Mouse (Mus musculus): ENCODE data around the gene Cul7. TPM values are rescaled to one million over a fixed set of nuclear protein-coding genes. Genes with fewer than 3 reads are reported as not detected.

The Cul7 gene
- polyA plus RNA-seq, 1 experiment from 2014 or later = 49.5 TPM

DNA sequence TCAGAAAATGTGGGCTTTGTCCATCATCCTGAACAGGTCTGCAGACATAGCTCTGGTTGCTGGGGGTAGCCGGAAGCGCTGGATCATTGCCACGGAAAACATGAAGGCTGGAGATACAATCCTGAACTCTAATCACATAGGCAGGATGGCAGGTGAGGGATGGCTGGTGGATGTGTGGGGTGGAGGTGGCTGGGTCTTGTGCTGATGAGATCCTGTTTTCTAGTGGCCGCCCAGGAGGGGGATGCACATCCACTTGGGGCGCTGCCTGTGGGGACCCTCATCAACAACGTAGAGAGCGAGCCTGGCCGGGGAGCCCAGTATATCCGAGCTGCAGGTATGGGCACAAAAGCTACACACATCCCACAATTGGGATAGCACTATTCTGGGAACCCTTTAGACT lies 1.7 kb upstream of the Cul7 start:
- Histone ChIP-seq H3K4me3 (no peak overlapping the region), H3K27ac (no peak overlapping the region), H3K4me2 (no peak overlapping the region), H3K9me3 (no peaks in the 10 kb centered on the region), H3K27me3 (no peaks in the 10 kb centered on the region), H3K4me1 (peaks cover 55% of the 10 kb centered on the region), H3K9ac (no peak overlapping the region), H3K36me3 (peaks cover 23% of the 10 kb centered on the region)
- 85% methylated on average over 9 of the region's 9 CpGs for WGBS
- ATAC-seq (ENCODE audit: borderline replicate concordance, extremely low read depth, low FRiP score, low TSS enrichment) = no peak

DNA sequence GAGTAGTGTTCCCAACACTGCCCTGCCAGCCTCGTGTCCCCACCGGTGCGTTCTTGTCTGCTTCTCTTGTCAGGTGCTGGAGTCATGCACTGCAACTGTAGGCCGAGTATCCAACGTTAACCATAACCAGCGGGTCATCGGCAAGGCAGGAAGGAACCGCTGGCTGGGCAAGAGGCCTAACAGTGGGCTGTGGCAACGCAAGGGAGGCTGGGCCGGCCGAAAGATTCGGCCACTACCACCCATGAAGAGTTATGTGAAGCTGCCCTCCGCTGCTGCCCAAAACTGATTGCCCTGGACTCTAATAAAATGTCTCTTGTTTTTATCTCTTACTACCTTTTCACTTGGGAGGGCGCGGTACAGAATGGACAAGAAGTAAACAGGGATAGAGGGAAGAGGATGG lies 326 bp upstream of the Cul7 start:
- H3K9ac ChIP-seq = peak overlapping the region; percentile 84
- peaks cover 47% of the 10 kb centered on the region for H3K4me1 ChIP-seq
- 24% methylated on average over 15 of the region's 15 CpGs for WGBS
- no peaks in the 10 kb centered on the region for H3K9me3 ChIP-seq
- peak overlapping the region; percentile 87 for H3K4me2 ChIP-seq
- H3K27ac ChIP-seq = peak overlapping the region; percentile 96
- no peak for ATAC-seq (ENCODE audit: borderline replicate concordance, extremely low read depth, low FRiP score, low TSS enrichment)
- H3K36me3 ChIP-seq = peaks cover 36% of the 10 kb centered on the region
- H3K4me3 ChIP-seq = peak overlapping the region; percentile 70
- H3K27me3 ChIP-seq = no peaks in the 10 kb centered on the region

DNA sequence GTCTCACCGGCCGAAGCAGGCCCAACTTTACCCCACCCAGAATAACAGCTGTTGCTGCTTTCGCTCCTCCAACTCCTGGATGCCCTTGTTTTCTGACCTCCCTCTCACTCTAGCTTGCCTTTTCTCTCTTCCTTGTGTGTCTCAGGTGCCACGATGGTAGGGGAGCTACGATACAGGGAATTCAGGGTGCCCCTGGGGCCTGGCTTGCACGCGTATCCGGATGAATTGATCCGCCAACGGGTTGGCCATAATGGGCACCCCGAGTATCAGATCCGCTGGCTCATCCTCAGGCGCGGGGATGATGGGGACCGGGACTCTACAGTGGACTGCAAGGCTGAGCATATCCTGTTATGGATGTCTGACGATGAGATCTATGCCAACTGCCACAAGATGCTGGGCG lies 1.2 kb downstream of the Cul7 start:
- 66% methylated on average over 17 of the region's 17 CpGs for WGBS
- H3K9me3 ChIP-seq = no peaks in the 10 kb centered on the region
- peak overlapping the region; percentile 70 for H3K4me3 ChIP-seq
- H3K27me3 ChIP-seq = no peaks in the 10 kb centered on the region
- H3K4me2 ChIP-seq = peak overlapping the region; percentile 87
- H3K4me1 ChIP-seq = peaks cover 41% of the 10 kb centered on the region
- peak overlapping the region; percentile 96 for H3K27ac ChIP-seq
- H3K9ac ChIP-seq = peak overlapping the region; percentile 84
- peaks cover 47% of the 10 kb centered on the region for H3K36me3 ChIP-seq
- no peak for ATAC-seq (ENCODE audit: borderline replicate concordance, extremely low read depth, low FRiP score, low TSS enrichment)

DNA sequence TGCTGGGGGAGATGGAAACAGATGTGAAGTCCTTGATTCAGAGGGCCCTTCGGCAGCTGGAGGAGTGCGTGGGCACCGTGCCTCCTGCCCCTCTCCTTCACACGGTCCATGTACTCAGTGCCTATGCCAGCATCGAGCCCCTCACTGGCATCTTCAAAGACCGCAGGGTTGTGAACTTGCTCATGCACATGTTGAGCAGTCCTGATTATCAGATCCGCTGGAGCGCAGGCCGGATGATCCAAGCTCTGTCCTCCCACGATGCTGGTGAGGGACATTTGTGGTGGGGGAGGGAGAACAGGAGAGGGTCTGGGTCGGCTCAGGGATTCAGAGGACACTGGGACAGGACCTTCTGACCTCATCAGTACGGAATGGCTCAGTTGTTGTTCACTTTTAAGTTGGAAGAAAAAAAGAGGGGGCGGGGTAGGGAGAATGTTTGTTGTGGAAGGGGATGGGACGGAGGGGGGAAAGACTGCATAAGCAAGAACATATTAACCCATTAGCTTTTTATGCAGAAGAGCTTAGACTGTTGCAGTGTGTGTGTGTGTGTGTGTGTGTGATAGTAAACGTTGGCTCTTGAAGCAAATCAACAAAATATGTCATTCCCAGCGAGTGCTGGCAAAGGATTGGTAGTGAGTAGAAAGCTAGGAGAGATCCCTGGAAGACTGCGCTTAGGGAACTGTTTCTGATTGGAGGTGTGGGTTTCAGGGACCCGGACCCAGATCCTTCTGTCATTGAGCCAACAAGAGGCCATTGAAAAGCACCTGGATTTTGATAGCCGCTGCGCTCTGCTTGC lies 1.8 kb downstream of the Cul7 start:
- Histone ChIP-seq H3K4me3 (peak overlapping the region; percentile 70), H3K36me3 (peaks cover 48% of the 10 kb centered on the region), H3K27ac (peak overlapping the region; percentile 96; the same call in 1 of the 2 replicates), H3K4me2 (peak overlapping the region; percentile 87), H3K27me3 (no peaks in the 10 kb centered on the region), H3K9me3 (no peaks in the 10 kb centered on the region), H3K4me1 (peaks cover 35% of the 10 kb centered on the region), H3K9ac (peak overlapping the region; percentile 84)
- no peak for ATAC-seq (ENCODE audit: borderline replicate concordance, extremely low read depth, low FRiP score, low TSS enrichment)
- WGBS = 62% methylated on average over 20 of the region's 20 CpGs

DNA sequence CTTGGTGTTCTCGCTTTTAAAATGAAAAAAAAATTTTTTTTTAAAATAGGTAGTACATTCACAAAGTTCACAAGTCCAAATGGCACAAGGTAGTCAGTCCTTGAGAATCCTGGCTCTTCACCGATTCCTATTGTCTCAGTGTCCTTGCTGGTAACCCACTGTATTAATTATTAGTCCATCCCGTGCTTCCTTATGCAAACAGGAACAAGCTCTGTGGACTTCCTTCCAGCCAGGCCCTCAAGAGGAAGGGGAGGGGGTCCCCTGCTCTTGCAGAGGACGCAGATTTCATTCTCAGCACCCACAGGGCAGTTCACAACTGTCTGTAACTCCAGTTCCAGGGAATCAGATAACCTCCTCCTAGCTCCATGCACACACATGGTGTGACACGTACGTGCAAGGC lies 5.9 kb downstream of the Cul7 start:
- no peak overlapping the region for H3K27ac ChIP-seq
- no peak overlapping the region for H3K4me2 ChIP-seq
- H3K9ac ChIP-seq = no peak overlapping the region
- peaks cover 74% of the 10 kb centered on the region for H3K36me3 ChIP-seq
- ATAC-seq (ENCODE audit: borderline replicate concordance, extremely low read depth, low FRiP score, low TSS enrichment) = no peak
- no peaks in the 10 kb centered on the region for H3K27me3 ChIP-seq
- WGBS = 62% methylated on average over 6 of the region's 6 CpGs
- no peaks in the 10 kb centered on the region for H3K9me3 ChIP-seq
- peaks cover 21% of the 10 kb centered on the region for H3K4me1 ChIP-seq
- no peak overlapping the region for H3K4me3 ChIP-seq

DNA sequence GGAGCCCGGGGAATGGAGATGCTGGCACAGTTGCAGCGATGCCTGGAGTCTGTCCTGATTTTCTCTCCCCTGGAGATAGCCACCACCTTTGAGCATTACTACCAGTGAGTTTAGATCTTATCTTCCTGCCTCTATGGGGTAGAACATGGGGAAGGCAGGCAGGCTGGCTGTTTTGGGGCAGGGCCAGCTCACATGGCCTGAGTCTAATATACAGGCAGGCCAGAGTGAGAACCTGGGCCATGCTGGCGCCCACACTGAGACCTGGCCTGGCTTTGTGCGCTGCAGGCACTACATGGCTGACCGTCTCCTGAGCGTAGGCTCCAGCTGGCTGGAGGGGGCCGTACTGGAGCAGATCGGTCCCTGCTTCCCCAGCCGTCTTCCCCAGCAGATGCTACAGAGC lies 11.2 kb downstream of the Cul7 start:
- no peaks in the 10 kb centered on the region for H3K4me1 ChIP-seq
- H3K27me3 ChIP-seq = no peaks in the 10 kb centered on the region
- no peak overlapping the region for H3K27ac ChIP-seq
- H3K4me2 ChIP-seq = no peak overlapping the region
- 88% methylated on average over 9 of the region's 9 CpGs for WGBS
- no peak overlapping the region for H3K4me3 ChIP-seq
- H3K36me3 ChIP-seq = peaks cover 82% of the 10 kb centered on the region
- ATAC-seq (ENCODE audit: borderline replicate concordance, extremely low read depth, low FRiP score, low TSS enrichment) = no peak
- H3K9me3 ChIP-seq = no peaks in the 10 kb centered on the region
- H3K9ac ChIP-seq = no peak overlapping the region

DNA sequence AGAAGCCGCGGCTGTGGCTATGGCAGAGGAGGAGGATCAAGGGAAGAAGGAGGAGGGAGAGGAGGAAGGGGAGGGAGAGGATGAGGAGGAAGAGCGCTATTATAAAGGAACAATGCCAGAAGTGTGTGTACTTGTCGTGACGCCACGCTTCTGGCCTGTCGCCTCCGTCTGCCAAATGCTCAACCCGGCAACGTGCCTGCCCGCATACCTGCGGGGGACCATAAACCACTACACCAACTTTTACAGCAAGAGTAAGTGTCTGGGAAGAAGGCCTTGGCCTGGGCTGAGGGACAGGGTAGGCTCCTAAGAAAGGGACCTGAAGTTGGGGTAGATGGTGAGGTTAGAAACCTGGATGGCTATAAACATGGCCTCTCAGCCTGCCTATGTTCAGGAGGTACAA lies 11.8 kb downstream of the Cul7 start:
- Histone ChIP-seq H3K4me1 (no peaks in the 10 kb centered on the region), H3K27ac (no peak overlapping the region), H3K36me3 (peaks cover 81% of the 10 kb centered on the region), H3K4me2 (no peak overlapping the region), H3K9me3 (no peaks in the 10 kb centered on the region), H3K9ac (no peak overlapping the region), H3K4me3 (no peak overlapping the region), H3K27me3 (no peaks in the 10 kb centered on the region)
- no peak for ATAC-seq (ENCODE audit: borderline replicate concordance, extremely low read depth, low FRiP score, low TSS enrichment)
- 85% methylated on average over 12 of the region's 12 CpGs for WGBS

DNA sequence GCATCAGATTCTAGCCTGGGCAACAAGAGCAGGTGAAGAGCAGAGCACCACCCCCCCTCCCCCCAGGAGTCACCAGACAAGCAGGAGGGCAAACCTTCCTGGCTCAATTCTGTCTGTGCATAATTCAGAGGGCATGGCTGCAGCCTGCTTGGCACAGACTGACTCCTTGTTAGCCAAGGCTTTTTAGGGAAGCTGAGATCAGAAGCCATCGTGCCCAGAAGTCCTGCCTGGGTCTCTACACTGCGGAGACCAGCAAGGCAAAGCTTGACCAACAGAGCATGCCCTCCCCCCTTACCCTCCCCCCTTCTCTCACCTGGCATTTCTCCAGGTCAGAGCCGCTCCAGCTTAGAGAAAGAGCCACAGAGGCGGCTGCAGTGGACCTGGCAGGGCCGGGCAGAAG lies 12.6 kb downstream of the Cul7 start:
- H3K9ac ChIP-seq = no peak overlapping the region
- 86% methylated on average over 5 of the region's 5 CpGs for WGBS
- H3K4me1 ChIP-seq = no peaks in the 10 kb centered on the region
- peaks cover 78% of the 10 kb centered on the region for H3K36me3 ChIP-seq
- H3K9me3 ChIP-seq = no peaks in the 10 kb centered on the region
- no peak for ATAC-seq (ENCODE audit: borderline replicate concordance, extremely low read depth, low FRiP score, low TSS enrichment)
- no peak overlapping the region for H3K27ac ChIP-seq
- H3K27me3 ChIP-seq = no peaks in the 10 kb centered on the region
- no peak overlapping the region for H3K4me3 ChIP-seq
- no peak overlapping the region for H3K4me2 ChIP-seq

DNA sequence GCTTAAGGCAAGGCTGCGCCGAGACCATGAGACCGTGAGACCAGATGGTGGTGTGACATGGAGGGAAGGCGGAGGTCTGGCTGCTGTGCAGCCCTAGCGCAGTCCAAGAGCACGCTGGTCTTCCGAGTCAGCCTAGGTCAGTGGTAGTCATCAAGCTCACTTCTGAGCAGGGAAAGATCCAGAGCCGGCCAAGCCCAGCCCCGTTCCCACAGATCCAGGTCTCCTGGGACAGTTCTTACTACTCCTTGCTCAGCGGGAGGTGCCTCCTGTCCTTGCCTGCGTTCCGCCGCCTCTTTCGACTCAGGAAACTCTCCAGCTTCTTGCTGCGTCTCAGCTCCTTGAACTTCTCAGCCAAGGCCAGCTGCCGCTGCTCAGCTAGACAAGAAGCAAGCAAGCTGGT lies 17.6 kb downstream of the Cul7 start:
- H3K9ac ChIP-seq = no peak overlapping the region
- 87% methylated on average over 16 of the region's 16 CpGs for WGBS
- H3K4me2 ChIP-seq = no peak overlapping the region
- no peak overlapping the region for H3K27ac ChIP-seq
- no peaks in the 10 kb centered on the region for H3K27me3 ChIP-seq
- no peak overlapping the region for H3K4me3 ChIP-seq
- peaks cover 56% of the 10 kb centered on the region for H3K36me3 ChIP-seq
- no peak for ATAC-seq (ENCODE audit: borderline replicate concordance, extremely low read depth, low FRiP score, low TSS enrichment)
- no peaks in the 10 kb centered on the region for H3K9me3 ChIP-seq
- 0 out of 2 replicates have a peak, but pooled peaks cover under 1% of the 10 kb centered on the region for H3K4me1 ChIP-seq

DNA sequence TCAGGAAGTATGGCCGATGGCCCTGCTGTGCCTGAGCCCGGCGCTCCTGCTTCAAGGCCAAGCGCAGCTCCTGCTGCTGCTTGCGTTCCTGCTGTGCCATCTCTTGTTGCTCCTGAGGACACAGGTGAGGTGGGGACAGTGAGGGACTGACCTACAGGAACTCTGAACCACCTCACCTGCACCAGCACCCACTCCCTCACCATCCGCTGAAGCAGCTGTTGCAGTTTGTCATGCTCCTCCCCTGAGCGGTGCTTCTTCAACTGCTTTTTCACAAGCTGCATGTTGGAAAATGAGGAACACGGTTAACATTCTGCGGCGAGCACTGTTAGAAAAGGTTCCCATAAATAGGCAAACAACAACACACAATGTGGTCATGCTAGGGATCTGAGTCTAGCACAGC lies 19.8 kb downstream of the Cul7 start:
- Histone ChIP-seq H3K9me3 (no peaks in the 10 kb centered on the region), H3K4me1 (peaks cover 17% of the 10 kb centered on the region), H3K27me3 (no peaks in the 10 kb centered on the region), H3K4me3 (no peak overlapping the region), H3K36me3 (peaks cover 35% of the 10 kb centered on the region), H3K4me2 (no peak overlapping the region), H3K9ac (no peak overlapping the region), H3K27ac (no peak overlapping the region)
- ATAC-seq (ENCODE audit: borderline replicate concordance, extremely low read depth, low FRiP score, low TSS enrichment) = no peak
- WGBS = 95% methylated on average over 10 of the region's 10 CpGs

DNA sequence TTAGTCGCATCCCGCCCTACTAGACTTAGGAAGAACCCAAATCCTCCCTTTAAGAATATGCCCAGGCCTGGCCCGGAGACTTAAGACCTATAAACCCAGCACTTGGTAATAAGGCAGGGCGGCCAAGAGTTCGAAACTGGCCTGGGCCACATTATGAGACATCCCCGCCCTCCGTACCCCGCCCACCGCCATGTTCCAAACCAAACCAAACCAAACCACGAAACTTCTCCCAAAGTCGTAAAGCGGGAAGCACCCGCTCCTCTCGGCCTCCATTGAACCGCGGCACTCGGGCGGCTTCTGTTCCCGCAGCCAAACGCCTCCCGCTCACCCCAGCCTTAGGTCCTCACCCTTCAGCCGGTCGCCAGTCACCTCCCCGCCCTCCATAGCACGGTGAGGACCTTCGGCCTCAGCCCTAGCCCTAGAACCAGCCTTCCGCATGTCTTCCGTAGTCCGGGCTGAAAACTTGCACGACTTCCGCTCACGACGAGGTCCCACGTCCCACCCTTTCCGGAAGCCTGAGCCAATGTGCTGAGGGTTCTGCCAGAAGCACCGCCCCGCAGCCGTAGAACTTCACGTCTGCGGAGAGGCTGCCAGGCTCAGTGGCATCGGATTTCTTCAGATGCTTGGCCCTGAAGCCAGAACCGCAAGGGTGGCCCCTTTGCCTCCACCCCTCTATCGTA lies 23.9 kb downstream of the Cul7 start, which contains the start of gene Rrp36:
TSS of gene Rrp36 (minus strand) at position 503 of the 680 bp plus-strand sequence.
- peaks cover 32% of the 10 kb centered on the region for H3K4me1 ChIP-seq
- H3K9ac ChIP-seq = peak within 1 kb of the TSS; percentile 75
- peak; percentile 94 for ATAC-seq (ENCODE audit: borderline replicate concordance, extremely low read depth, low FRiP score, low TSS enrichment)
- H3K36me3 ChIP-seq = peaks cover 52% of the 10 kb centered on the region
- H3K4me2 ChIP-seq = peak within 1 kb of the TSS; percentile 76
- H3K27ac ChIP-seq = peak within 1 kb of the TSS; percentile 79
- H3K4me3 ChIP-seq = peak within 1 kb of the TSS; percentile 76
- H3K27me3 ChIP-seq = no peaks in the 10 kb centered on the region
- WGBS = under 1% methylated on average over 43 of the region's 43 CpGs
- H3K9me3 ChIP-seq = no peaks in the 10 kb centered on the region

Measured in lung, embryonic 15.5 days (tissue).